Mouse (Mus musculus) erythroblast, embryonic 14.5 days (primary cell): ENCODE measurements around the gene Igf2bp3.

Experiments used
- GATA1 ChIP-seq: IDR thresholded peaks from 2 replicates; pipeline ENCODE4 v1.6.1; 2012; ENCODE audit warnings: low read length, inconsistent platforms, mixed read lengths
- TAL1 ChIP-seq: IDR thresholded peaks from 3 replicates; pipeline ENCODE4 v1.6.1; 2012; ENCODE audit warnings: low read length, inconsistent platforms, mixed read lengths

- TF ChIP-seq GATA1: no peak
- TF ChIP-seq TAL1: no peak
Measured at GRCm38 (mm10) chr6:49224923-49225727, 10.4 kb upstream of the Igf2bp3 start.
